Mouse (Mus musculus) left cerebral cortex, postnatal 14 days (tissue): ENCODE results near the gene Gpr61. TPM values are rescaled to one million over a fixed set of nuclear protein-coding genes. Genes with fewer than 3 reads are reported as not detected.
A peak's percentile ranks its signal among the peaks of the same experiment; 100 is the strongest.

Experiments
- DNase-seq, 2 experiments: peaks; one replicate each; pipeline ENCODE4 v3.0.0; 2021 to 2022; ENCODE audit warnings: low spot score in 2 of 2, mixed read lengths in 1 of 2
- intact Hi-C: fragments of 180-260 bp; cut with DNase I; formaldehyde crosslinking; loops from one replicate; pipeline ENCODE4 v1.15.1; 2025
- total RNA-seq, 2 experiments: library from RNA; stranded (reverse); gene quantifications; 2 replicates each; pipeline ENCODE4 v1.2.3; 2021

Gene Gpr61
- total RNA-seq, 2 experiments from 2014 or later, result 19.7 to 21.0 TPM

GRCm38 (mm10) chr3:108139113-108139512, 15.6 kb downstream of the Gpr61 start:
- intact Hi-C loops, result no loop called here
- DNase-seq, result no peak

DNA sequence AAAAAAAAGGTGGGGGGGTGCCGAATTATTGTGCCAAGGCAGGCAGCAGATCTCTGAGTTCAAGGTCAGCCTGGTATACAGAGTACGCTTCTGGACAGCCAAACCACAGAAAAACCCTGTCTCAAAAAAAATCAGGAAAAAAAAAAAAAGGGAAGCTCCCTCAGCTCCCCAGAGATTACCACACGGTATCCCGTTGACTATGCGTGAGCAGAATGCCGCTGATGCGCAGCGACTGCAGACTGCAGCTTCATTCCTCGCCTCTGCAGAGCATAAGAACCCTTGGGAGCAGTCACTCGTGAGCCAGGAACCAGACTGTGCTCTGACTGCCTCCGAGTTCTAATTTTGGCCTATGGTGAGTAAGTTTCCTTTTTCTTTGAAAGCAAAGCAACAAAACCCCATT, 20.0 kb downstream of the Gpr61 start:
- DNase-seq, result peak; percentile 69 to 79
- intact Hi-C loops, result no loop called here

DNA sequence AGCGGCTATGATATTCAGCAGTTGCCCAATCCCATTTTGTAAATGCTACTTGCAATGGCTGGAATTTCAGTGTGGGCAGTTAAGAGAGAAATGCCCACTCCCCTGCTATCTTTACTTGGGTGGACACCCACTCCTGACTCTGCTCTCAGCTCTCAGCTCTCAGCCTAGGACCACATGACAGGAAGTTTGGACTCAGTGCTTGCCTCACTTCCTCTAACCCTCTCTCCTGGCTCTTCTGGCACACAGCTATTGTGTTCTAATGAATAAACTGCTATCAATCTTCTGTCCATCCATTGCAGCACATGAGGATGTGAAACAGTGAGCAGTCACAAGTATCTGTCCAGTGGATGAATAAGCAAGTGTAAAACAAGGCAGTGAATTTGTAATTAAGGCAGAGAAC, 22.2 kb downstream of the Gpr61 start:
- intact Hi-C loops, result no loop called here

GRCm38 (mm10) chr3:108131821-108132220, 22.9 kb downstream of the Gpr61 start:
- intact Hi-C loops, result no loop called here
- no peak for DNase-seq

More for the DNA sequence above, 22.2 kb downstream of the Gpr61 start:
- DNase-seq, result no peak

DNA sequence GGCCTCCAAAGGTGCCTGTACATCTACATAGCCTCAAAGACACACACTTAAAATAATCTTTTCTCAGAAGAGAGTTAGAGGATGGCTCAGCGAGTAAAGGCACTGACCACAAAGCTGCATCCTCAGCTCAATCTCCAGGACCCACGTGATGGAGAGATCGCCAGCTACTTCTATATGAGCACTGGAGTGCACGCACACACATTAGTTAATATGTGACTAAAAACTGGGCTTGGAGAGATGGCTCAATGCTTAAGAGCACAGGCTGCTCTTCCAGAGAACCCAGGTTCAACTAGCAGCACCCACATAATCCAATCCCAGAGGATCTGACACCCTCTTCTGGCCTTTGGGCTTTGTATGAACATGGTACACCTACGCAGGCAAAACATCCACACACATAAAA, 23.5 kb downstream of the Gpr61 start:
- DNase-seq, result no peak

DNA sequence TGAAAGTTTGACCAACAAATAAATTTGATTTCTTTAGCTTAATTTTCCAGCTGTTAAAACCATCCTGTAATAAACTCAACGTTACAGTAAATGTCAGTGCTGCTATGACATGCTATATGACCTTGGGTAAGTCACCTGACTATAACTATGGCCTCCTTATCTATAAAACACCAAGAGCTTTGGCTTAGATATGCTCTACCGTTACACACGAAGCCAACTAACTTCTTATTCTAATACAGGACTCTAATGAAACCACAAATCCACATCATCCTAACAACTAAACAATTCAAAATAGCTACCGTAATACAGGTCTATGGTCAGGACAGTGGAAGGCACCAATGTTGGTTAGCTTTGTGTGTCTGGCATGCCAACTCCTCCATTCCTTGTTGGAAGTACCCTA, 24.9 kb downstream of the Gpr61 start:
- intact Hi-C loops, result no loop called here
- DNase-seq, result no peak

More for the DNA sequence above, 23.5 kb downstream of the Gpr61 start:
- intact Hi-C loops, result no loop called here

- intact Hi-C loops, result no loop called here
- DNase-seq, result no peak
Measured at GRCm38 (mm10) chr3:108129367-108129766, 25.3 kb downstream of the Gpr61 start.

DNA sequence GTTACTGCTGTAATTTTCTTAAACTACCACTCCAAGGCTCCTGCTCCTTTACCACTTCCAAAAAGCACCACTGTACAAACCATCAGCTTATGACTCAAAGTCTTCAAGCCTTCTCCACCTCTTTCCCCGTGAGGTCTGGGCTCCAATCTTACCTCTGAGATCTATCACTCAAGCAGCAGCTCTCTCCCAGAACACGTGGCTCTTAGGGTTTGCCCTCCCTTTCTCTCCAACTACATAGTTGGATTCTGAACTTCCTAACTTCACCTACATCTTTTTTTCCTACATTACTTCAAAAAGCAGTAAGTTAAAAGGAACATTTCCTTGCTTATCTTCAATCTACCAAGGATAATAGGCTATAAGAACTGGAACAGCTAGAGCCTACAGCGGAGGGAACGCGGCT, 26.2 kb downstream of the Gpr61 start:
- no peak for DNase-seq
- intact Hi-C loops, result no loop called here

GRCm38 (mm10) chr3:108126327-108126726, 28.4 kb downstream of the Gpr61 start:
- no peak for DNase-seq
- intact Hi-C loops, result no loop called here

- no peak for DNase-seq
- intact Hi-C loops, result no loop called here
Measured at GRCm38 (mm10) chr3:108124131-108124530, 30.6 kb downstream of the Gpr61 start.

- intact Hi-C loops, result no loop called here
- DNase-seq, result no peak
Measured at GRCm38 (mm10) chr3:108123242-108123641, 31.4 kb downstream of the Gpr61 start.

DNA sequence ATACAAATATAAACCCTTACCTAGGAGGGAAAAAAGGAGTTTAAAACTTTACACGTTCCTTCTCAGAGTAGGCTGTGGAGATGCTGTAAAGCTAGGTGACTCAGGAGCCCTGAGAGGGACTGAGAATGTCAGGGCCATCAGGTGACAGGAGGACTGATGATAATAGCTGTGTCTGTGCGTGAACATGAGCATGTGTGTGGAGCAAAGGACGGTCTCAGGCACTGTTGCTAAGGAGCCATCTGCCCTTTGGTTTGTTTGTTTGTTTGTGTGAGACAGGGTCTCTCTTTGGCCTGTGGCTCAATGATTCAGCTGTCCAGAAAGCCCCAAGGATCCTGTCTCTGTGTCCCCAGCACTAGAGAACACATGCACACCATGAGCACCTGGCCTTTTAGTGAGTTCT, 33.6 kb downstream of the Gpr61 start:
- intact Hi-C loops, result no loop called here
- DNase-seq, result no peak

GRCm38 (mm10) chr3:108117465-108117864, 37.2 kb downstream of the Gpr61 start:
- DNase-seq, result no peak
- intact Hi-C loops, result no loop called here

GRCm38 (mm10) chr3:108113591-108114289, 40.9 kb downstream of the Gpr61 start:
- intact Hi-C loops, result no loop called here
- no peak for DNase-seq

GRCm38 (mm10) chr3:108112666-108113065, 42.0 kb downstream of the Gpr61 start:
- intact Hi-C loops, result no loop called here
- DNase-seq, result no peak

- intact Hi-C loops, result no loop called here
Measured at GRCm38 (mm10) chr3:108112246-108112645, 42.4 kb downstream of the Gpr61 start.

GRCm38 (mm10) chr3:108111320-108111719, 43.4 kb downstream of the Gpr61 start:
- no peak for DNase-seq
- intact Hi-C loops, result no loop called here

More at GRCm38 (mm10) chr3:108112246-108112645, 42.4 kb downstream of the Gpr61 start:
- no peak for DNase-seq

DNA sequence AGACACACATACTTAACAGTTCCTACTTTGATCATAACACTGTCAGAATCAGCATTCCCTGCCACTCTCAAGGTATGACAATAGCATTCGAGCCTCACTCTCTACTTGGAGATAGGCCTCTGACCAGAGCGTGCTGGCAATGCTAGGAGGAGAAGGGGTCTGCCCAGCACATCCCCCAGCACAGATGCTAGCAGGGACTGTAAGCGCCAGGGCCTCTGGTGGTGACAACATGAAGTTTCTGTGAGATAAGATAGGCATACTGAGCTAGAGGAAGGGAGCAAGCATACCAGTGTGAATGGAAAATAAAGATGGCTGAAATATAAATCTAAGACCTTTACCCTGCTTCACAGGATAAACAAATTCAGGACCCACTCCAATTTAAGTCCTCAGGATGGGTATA, 49.4 kb downstream of the Gpr61 start:
- DNase-seq, result no peak
- intact Hi-C loops, result no loop called here

DNA sequence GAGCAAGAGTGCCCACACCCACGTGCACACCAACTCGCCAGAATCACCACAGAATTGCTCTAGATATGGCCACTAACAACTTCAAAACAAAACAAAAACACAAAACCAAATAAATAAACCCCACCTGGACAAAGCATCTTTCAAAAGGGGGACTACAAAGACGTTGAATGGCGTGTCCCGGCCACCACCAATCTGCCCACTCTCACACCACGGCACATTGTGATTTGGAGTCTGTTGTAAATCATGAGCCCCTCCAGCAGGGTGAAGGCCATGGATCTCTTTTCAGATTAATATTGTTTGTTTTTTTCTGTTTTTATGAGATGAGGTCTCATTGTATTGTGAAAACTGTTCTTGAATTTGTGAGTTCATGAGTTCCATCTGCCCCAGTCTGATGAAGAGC, 52.6 kb downstream of the Gpr61 start:
- intact Hi-C loops, result no loop called here
- DNase-seq, result no peak

DNA sequence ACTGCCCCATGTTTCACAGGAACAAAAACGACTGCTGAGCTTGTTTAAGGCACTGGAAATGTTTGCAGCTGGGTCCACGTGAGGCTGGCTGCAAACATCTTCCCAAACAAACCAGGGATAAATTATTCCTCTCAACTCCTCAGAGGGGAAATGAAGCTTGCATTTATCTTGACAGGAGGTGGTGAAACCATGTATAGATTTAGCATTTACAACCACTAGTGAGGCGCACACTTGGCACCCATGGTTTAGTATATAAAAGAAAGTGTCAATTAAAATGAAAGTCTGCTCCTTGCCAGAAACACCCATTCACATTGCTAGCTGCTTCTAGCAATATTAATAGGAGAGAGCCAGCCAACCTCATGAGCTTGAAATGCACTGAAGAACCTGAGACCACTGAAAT, 53.1 kb downstream of the Gpr61 start:
- intact Hi-C loops, result no loop called here
- DNase-seq, result peak in 1 of 2 experiments; percentile 39
